Mouse (Mus musculus) layer of hippocampus, postnatal 10 days (tissue): ENCODE data around the gene Cped1. TPM values are rescaled to one million over a fixed set of nuclear protein-coding genes. Genes with fewer than 3 reads are reported as not detected.

Experiments
- DNase-seq, 2 experiments: peaks; one replicate each; pipeline ENCODE4 v3.0.0; 2021; ENCODE audit warnings: low spot score in 2 of 2
- total RNA-seq, 2 experiments: library from RNA; stranded (reverse); gene quantifications; 2 replicates each; pipeline ENCODE4 v1.2.3; 2021

The Cped1 gene
- total RNA-seq, 2 experiments from 2014 or later = 2.0 to 2.1 TPM

GRCm38 (mm10) chr6:22147236-22147635 is 161.5 kb downstream of the Cped1 start:
- DNase-seq = no peak

DNA sequence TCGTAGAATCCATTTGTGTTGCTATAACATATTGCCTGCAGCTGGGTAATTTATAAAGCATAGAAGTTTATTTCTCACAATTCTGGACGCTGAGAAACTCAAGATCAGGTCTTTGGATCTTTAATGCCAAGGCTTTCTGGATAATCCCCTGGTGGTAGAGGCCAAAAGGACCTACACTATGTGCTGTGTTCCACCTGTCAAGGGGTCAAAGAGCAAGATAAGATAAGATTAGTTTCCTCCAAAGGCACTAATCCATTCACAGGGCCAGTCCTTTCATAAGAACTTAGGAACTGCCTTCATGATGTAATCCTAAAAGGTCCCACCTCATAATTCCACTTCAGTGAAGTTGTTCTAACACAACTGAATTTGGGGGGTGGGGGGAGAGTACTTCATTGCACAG is 162.8 kb downstream of the Cped1 start:
- DNase-seq = no peak

DNA sequence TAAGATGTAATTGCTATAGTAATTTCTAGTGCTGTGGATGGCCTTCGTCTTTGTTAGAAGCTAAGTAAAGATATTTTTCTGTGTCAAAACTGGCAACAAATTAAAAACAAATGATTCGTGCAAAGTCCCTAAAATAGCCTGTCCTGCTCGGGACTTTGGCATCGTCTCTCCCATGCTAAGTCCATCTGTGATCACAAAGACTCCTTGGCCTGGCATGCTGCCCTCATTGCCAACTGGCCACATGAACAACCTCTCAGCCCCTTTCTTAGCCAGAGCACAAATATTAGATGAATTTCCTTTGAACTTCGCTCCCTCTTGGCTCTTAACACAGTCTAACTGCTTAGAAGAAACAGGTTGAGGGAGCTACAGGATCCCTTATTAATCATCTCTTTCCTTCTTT is 171.7 kb downstream of the Cped1 start:
- DNase-seq = peak in 1 of 2 experiments; percentile 21

DNA sequence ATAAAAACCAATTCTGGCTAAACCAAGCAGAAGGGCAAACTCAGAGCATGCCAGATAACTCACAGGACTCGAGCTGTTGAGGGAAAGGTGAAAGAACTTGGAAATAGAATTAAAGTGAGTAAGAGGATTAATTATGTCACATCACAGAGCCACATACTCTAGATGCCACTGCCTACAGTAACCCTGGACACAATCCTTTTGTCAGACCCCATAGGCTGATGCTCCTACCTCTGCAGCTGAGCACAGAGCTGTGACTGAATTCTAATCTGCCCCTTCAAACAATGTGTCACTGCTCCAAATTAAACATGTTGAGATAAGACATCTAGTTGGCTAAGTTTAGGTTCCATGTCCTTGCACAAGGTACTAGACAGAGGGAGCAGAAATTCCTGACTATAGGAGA is 176.2 kb downstream of the Cped1 start:
- no peak for DNase-seq

DNA sequence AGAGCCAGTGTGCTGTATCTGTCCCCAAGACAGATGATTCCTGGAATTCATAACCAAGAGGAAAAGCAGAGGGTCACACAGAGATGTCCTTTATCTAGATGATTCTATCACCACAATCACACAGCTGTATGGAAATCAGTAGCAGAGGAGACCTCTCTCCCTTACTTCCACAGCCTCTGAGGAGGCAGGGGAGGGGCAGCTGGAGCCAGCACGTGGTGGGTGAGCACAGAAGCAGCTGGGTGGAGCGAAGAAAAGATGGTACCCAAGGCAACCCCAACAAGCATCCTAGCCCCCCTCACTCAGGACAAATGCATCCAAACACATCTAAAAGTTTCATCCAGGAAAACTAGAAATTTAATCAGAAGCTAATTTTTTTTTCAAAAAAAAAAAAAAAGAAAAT is 182.7 kb downstream of the Cped1 start:
- no peak for DNase-seq

GRCm38 (mm10) chr6:22178721-22179295 is 193.1 kb downstream of the Cped1 start:
- no peak for DNase-seq

DNA sequence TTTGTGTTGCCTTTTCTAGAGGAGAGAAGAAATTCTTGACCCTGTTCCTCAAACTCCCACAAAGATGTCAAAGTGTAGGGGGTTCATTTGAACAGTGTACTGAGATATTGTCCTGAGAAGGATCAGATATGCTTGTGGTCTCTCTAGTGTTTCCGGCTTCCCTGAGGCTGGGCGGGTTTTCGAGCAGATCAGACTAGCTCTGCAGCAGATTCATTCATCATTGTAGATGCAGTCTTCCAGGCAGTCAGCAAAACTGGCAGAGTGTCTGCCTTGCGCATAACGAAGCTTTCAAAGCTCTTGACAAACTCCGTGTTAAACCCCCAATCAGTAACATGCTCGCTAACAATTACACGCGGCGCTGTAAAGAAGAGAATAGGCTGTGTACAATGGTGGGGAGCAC is 194.6 kb downstream of the Cped1 start:
- peak; percentile 33 to 61 for DNase-seq

- no peak for DNase-seq
These were observed 201.3 kb downstream of the Cped1 start for GRCm38 (mm10) chr6:22186967-22187366.

GRCm38 (mm10) chr6:22189346-22190335 is 203.9 kb downstream of the Cped1 start:
- DNase-seq = no peak

DNA sequence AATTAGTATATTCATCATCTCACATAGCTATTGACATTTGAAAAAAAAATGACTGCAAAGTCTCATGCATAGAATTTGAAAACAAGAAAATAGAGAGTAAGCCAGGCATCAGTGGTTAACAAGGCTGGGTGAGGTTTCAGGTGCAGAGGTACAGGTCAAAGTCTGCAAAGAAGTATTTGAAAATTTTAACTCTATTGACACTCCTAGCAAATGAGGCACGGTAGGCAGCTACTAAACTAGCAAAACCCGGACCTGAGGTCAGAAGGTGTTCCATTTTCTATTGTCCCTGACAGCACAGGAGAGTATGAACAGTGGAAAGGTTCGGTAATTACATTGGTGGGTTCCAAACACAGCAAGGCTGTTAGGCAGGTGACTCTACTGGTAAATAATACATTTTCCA is 212.9 kb downstream of the Cped1 start:
- DNase-seq = no peak

GRCm38 (mm10) chr6:22199473-22199872 is 213.8 kb downstream of the Cped1 start:
- DNase-seq = no peak

GRCm38 (mm10) chr6:22200133-22200532 is 214.4 kb downstream of the Cped1 start:
- no peak for DNase-seq

DNA sequence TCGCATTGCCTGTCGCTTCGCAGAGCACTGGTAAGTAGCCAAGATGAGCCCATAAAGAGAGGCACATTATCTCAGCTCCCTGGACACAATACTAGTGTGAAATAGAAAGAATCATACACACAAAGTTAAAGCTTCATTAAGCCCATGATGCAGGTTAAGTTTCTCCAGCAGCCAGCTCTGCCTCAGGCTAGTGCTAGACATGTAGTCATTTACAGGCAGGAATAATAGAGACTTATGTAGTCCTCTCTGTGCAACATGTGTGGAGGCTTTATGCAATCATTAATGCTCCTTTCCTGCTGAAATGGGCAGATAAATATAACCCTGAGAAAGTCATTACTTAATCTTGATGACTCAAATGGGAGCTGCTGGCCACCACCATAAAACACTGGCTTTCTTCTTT is 216.2 kb downstream of the Cped1 start:
- no peak for DNase-seq

- DNase-seq = no peak
These were observed 219.5 kb downstream of the Cped1 start for GRCm38 (mm10) chr6:22205030-22205750.

DNA sequence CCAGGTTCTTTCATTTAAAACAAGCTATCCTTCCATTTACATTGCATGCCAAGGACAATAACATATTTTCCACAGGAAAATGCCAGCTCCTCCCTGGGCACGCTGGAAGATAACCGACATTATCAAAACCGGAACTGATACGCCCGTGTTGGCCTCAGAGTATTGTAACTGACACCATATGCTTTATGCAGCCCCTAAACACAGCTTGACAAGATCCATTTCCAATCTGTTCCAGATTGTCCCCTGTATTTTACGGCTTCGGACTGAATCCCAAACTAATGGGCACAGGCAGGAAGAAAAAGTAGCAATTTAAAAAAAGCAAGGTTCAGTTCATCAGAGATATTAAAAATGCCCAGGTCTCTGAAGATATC is 220.0 kb downstream of the Cped1 start:
- DNase-seq = no peak

GRCm38 (mm10) chr6:22206179-22206578 is 220.5 kb downstream of the Cped1 start:
- DNase-seq = peak in 1 of 2 experiments; percentile 16

- peak in 1 of 2 experiments; percentile 28 for DNase-seq
These were observed 221.0 kb downstream of the Cped1 start for GRCm38 (mm10) chr6:22206630-22207293.

GRCm38 (mm10) chr6:22212158-22212557 is 226.4 kb downstream of the Cped1 start:
- no peak for DNase-seq

GRCm38 (mm10) chr6:22213187-22213586 is 227.5 kb downstream of the Cped1 start:
- no peak for DNase-seq

GRCm38 (mm10) chr6:22213813-22214212 is 228.1 kb downstream of the Cped1 start:
- DNase-seq = no peak

GRCm38 (mm10) chr6:22214665-22215064 is 228.9 kb downstream of the Cped1 start:
- no peak for DNase-seq
